Mouse (Mus musculus) erythroblast, embryonic 14.5 days (primary cell): ENCODE data around the gene 2310034G01Rik. TPM values are rescaled to one million over a fixed set of nuclear protein-coding genes. Genes with fewer than 3 reads are reported as not detected.

Experiments
- H3K27me3 ChIP-seq: 2 replicates; pipeline ENCODE4 v1.6.1; 2012; ENCODE audit warnings: inconsistent platforms; ENCODE audit not compliant: control insufficient read depth
- H3K36me3 ChIP-seq: 2 replicates; pipeline ENCODE4 v1.6.1; 2012; ENCODE audit warnings: mild to moderate bottlenecking, inconsistent platforms; ENCODE audit not compliant: control insufficient read depth
- H3K4me1 ChIP-seq: 2 replicates; pipeline ENCODE4 v1.6.1; 2012; ENCODE audit warnings: inconsistent platforms; ENCODE audit not compliant: control insufficient read depth
- H3K4me3 ChIP-seq: replicated peaks from 2 replicates; pipeline ENCODE3; 2012; ENCODE audit warnings: moderate library complexity, mild to moderate bottlenecking, inconsistent platforms
- H3K9me3 ChIP-seq: 2 replicates; pipeline ENCODE4 v1.6.1; 2012; ENCODE audit warnings: low read length, inconsistent platforms, mixed read lengths; ENCODE audit not compliant: control insufficient read depth
- GATA1 ChIP-seq: IDR thresholded peaks from 2 replicates; pipeline ENCODE4 v1.6.1; 2012; ENCODE audit warnings: low read length, inconsistent platforms, mixed read lengths
- TAL1 ChIP-seq: IDR thresholded peaks from 3 replicates; pipeline ENCODE4 v1.6.1; 2012; ENCODE audit warnings: low read length, inconsistent platforms, mixed read lengths
- polyA plus RNA-seq: library from polyadenylated mRNA; stranded (reverse); fragments of >175 nt; gene quantifications from 2 replicates; pipeline ENCODE4 v1.2.3, GENCODE M21; 2012

2310034G01Rik gene
- polyA plus RNA-seq, 1 experiment, result not detected

DNA sequence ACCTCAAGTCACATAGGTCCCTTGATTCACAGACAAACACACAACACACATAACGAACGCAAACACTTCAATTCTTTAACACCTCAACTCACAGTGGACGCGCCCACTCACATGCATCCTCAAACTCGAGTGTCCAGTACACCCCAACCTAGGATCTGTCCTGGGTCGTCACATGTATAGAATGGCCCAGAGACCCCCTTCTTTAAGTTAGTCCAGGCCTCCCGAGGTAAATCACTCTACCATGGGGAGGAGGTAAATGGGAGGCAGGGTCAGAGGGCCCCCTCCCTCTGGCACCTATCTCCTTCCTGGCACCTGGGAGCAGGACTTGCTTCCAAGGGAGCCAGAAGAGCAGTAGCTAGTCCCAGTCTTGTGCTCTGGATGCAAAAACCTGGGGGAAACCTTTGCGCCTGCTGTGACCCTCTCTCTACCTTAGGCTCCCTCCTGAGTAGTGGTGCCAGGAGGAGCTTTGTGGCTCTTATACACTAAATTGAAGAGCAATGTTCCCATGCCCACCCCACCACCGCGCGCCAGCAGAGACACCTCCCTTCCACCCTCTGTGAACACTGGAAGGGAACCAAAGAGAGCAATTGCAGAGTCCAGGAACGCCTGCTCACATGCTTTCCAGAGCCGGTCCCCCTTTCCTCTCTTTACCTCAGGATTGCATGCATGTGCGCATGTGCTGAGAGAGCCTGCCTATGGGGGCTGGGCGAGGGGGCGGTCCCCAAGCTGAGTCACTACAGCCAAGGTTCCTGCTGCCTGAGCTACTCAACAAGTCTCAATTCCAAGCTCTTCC lies 31.3 kb downstream of the 2310034G01Rik start:
- H3K4me3 ChIP-seq, result no peak overlapping the region
- TF ChIP-seq GATA1, result no peak
- TF ChIP-seq TAL1, result no peak
- peaks cover under 1% of the 10 kb centered on the region; the same call in 1 of the 2 replicates for H3K36me3 ChIP-seq
- peaks cover 60% of the 10 kb centered on the region for H3K4me1 ChIP-seq
- peaks cover 87% of the 10 kb centered on the region for H3K27me3 ChIP-seq
- peaks cover 19% of the 10 kb centered on the region for H3K9me3 ChIP-seq

DNA sequence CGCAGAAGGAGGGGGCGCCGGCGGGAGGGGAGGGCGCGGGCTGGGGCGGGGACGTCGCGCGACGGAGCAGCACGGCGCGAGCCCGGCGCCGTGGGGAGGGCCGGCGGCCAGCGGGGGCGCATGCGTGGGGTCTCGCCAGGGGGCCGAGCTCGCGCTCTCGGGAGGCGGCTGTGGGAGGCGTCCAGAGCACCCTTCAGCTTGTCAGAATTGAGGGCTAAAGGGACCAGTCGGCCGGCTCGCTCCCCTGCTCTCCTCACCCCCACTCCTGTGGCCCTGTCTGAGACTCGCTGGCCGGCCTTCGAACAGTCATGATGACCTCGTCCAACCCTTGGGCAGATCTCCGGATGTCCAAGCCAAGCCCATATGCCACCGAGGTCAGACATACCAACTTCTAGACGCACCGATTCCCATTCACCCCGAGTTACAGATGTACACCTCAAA lies 32.1 kb downstream of the 2310034G01Rik start:
- TF ChIP-seq TAL1 (no peak), GATA1 (no peak)
- Histone ChIP-seq H3K4me3 (peak overlapping the region; percentile 15), H3K9me3 (peaks cover 19% of the 10 kb centered on the region), H3K4me1 (peaks cover 68% of the 10 kb centered on the region), H3K27me3 (peaks cover 80% of the 10 kb centered on the region), H3K36me3 (peaks cover 8% of the 10 kb centered on the region)

DNA sequence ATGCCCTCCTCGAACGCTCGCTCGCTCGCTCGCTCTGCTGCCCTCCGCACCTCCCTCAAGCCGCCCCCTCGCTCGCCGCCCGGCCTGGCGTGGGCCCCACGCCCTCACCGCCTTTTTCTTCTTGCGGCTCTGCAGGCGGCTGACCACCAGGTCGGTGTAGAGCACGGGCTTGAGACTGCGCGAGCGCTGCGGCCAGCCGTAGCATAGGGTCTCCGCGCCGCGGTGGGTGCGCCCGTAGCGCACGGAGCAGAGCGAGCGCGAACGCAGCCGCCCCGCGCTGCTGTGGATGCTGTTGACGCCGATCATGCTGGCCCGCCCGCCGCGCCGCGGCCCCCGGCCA lies 32.6 kb downstream of the 2310034G01Rik start:
- Histone ChIP-seq H3K4me3 (peak overlapping the region; percentile 44), H3K27me3 (peaks cover 74% of the 10 kb centered on the region), H3K4me1 (peaks cover 73% of the 10 kb centered on the region), H3K36me3 (peaks cover 13% of the 10 kb centered on the region), H3K9me3 (peaks cover 19% of the 10 kb centered on the region)
- TF ChIP-seq TAL1 (no peak), GATA1 (no peak)

DNA sequence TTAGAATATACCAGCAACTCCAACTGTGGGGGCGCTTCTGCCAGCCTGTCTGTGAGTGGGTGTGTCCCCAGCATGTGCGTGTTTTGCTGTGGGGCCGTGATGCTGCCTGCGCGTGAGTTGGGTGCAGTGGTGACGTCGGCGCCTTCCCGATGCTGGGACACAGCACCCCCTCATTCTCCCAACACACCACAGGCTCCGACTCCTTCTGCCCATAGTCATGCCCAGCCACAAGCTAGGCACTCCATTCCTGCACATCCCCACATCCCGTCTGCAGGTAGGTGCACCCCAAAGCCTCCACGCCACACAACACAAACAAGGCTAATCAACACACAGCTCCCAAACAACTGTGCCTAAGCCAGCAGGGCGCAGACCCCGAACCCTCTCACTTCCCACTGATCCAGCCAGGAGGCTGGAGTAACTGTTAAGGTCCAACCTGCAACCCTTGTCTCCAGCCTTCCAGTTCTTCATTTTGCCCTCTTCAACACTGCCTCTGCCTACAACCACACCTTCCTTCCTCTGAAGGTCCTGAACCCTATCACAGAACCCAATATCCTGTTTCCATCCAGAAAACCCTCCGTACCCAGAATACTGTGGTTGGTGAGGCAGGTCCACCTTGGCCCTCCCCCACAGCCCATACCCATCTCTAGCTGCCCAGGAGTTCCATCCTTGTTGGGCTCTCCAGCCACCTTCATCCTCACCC lies 33.1 kb downstream of the 2310034G01Rik start:
- H3K4me1 ChIP-seq, result peaks cover 77% of the 10 kb centered on the region
- H3K27me3 ChIP-seq, result peaks cover 69% of the 10 kb centered on the region
- peak overlapping the region; percentile 64 for H3K4me3 ChIP-seq
- TF ChIP-seq TAL1, result no peak
- TF ChIP-seq GATA1, result no peak
- peaks cover 19% of the 10 kb centered on the region for H3K9me3 ChIP-seq
- peaks cover 18% of the 10 kb centered on the region for H3K36me3 ChIP-seq

DNA sequence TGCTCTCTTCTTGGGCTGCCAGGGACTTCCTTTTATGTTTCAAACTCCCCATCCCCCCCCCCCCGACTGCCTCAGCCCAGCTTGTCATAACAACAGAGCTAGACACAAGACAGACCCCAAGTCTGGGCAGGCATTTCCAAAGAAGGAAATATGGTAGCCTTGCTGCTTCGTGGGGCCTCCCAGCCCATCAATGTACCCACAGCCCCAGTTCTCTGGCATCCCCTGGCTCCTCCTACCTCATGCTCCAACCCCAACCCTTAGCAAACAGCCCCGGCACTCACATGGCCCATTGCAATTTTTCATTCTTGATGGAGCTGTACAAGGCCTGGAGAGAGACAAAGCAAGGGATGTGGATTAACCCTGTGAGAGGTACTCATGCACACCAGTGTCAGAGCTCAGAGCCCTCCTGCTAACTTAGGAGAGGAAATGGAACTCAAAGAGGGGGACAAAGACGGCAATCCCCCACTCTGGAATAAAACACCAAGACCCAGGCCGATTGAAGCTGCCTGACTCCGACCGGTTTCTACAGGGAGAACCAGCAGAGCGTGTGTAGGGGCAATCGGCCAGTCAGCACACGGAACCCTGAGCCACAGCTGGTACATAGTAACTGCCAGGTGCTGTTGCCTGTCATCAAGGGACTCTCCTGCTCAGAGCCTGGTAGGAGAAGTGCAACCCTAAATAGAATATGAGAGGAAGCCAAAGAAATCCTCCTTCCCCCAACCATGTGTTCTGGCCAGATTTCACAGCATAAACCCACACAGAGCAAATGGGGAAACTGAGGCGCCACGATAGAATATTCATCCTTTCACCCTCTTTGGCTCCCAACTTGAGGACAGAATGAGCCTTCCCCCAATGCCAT lies 34.1 kb downstream of the 2310034G01Rik start:
- Histone ChIP-seq H3K4me3 (peak overlapping the region; percentile 64), H3K9me3 (peaks cover 19% of the 10 kb centered on the region), H3K4me1 (peaks cover 87% of the 10 kb centered on the region), H3K36me3 (peaks cover 29% of the 10 kb centered on the region), H3K27me3 (peaks cover 59% of the 10 kb centered on the region)
- TF ChIP-seq TAL1, result no peak
- TF ChIP-seq GATA1, result no peak

DNA sequence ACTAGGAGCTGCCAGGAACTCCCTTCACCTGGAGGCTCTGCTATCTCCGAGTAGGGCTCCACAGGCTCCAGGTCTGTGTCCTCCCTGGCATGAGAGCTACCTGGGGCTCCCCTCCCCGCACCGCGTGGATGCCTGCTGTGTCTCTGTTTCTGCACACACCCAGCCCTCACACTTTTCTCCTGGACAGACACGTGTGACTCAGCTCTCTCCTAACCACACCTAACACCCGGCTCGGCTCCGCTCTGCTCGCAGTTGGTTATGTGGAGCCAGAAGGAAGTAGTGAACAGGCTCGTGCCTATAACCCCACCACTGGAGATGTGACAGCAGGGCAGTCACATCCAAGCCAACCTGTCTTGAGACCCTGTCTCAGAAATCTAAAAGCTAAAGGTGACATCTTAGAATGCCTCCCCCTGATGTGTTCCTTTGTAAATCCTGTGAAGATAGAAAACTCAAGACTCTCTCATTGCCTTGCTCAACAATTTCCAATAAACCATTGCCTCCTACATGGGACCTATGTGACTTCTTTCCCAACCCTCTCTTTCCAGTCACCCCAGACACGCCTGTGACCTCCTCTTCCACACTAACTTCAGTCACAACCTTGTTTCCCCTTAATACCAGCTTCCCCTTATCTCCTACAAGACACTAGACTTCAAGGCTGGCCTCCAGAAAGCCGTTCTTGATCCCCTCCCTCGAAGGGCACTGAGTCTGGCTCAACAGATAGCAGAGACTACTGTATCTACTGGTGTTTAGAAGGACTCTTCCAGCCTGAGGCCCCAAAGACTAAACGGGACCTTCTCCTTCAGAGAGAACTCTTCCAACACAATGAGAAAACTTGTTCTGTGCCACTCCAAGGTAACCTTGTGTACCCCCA lies 35.0 kb downstream of the 2310034G01Rik start:
- Histone ChIP-seq H3K4me3 (peak overlapping the region; percentile 64), H3K4me1 (peaks cover 93% of the 10 kb centered on the region), H3K9me3 (peaks cover 17% of the 10 kb centered on the region), H3K36me3 (peaks cover 37% of the 10 kb centered on the region), H3K27me3 (peaks cover 50% of the 10 kb centered on the region)
- TF ChIP-seq TAL1 (peak; percentile 70), GATA1 (peak; percentile 75)

DNA sequence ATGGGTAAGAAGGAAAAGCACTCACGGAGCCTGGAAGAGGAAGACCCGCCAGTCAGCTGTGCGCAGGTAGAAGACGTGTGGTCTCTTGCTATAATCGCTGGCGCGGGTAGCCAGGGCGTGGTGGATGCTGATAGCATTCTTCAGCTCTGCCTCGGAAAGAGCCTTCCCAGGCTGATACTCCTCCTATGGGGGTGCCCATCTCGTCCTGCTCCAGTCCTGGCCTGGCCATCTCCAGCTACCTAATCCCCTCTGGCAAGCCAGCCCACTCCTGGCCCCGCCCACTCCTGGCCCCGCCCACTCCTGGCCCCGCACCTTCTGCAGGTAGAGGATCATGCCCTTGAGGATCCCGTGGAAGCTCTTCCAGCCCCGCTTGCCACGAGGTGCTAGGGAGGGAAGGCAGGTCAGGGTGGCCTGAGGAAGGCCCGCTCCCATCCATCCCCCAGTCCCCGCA lies 35.9 kb downstream of the 2310034G01Rik start:
- peaks cover 97% of the 10 kb centered on the region for H3K4me1 ChIP-seq
- H3K36me3 ChIP-seq, result peaks cover 47% of the 10 kb centered on the region
- TF ChIP-seq GATA1, result no peak
- TF ChIP-seq TAL1, result no peak
- peaks cover 15% of the 10 kb centered on the region for H3K9me3 ChIP-seq
- peak overlapping the region; percentile 64 for H3K4me3 ChIP-seq
- peaks cover 41% of the 10 kb centered on the region for H3K27me3 ChIP-seq

DNA sequence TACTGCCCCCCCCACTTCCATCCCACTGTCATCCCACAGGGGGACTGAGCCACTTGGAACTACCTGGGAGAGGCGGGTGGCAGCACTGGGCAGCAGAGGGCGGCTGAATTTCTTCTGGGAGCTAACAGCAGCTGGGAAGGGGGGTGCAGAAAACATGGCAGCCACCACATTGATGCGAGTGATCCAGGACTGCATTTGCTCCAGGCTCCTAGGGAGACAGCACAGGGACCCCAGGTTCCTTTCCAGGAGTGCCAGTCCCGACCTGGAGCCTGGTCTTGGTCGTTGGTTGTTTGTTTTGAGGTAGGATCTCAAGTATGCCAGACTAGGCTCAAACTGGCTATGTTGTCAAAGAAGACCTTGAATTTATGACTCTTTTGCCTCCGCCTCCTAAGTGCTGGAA lies 36.5 kb downstream of the 2310034G01Rik start:
- TF ChIP-seq GATA1, result no peak
- no peak for TF ChIP-seq TAL1
- peaks cover 35% of the 10 kb centered on the region for H3K27me3 ChIP-seq
- H3K36me3 ChIP-seq, result peaks cover 52% of the 10 kb centered on the region
- peaks cover 9% of the 10 kb centered on the region for H3K9me3 ChIP-seq
- peak overlapping the region; percentile 64 for H3K4me3 ChIP-seq
- H3K4me1 ChIP-seq, result peaks cover 97% of the 10 kb centered on the region
